Mouse (Mus musculus): ENCODE results near the gene Snx14. TPM values are rescaled to one million over a fixed set of nuclear protein-coding genes. Genes with fewer than 3 reads are reported as not detected.
"Not testable (repeated sequence)": the region's sequence is repeated elsewhere in the genome, so short reads cannot be mapped to it uniquely, and the experiment has no call there.

Gene Snx14
- 21.6 and 23.4 TPM in 2 replicates for polyA plus RNA-seq (2015; fragmentation: Nextera tagmentation; extraction: Ambion mirVana)

GRCm38 (mm10) chr9:88438555-88439237 is at the start of gene Snx14:
Gene Snx14 (minus strand): TSS chr9:88438958.
- H3K4me2 ChIP-seq = peak within 1 kb of the TSS; percentile 93
- under 1% methylated on average over 62 of the region's 62 CpGs for WGBS

GRCm38 (mm10) chr9:88484531-88484930 is 45.8 kb upstream of the Snx14 start:
- no peaks in the 10 kb centered on the region for H3K36me3 ChIP-seq (ENCODE audit: poor library complexity, severe bottlenecking)
- no peak overlapping the region for H3K4me3 ChIP-seq
- no peak overlapping the region for H3K27ac ChIP-seq
- no peak overlapping the region for H3K4me2 ChIP-seq
- 62% methylated on average over 6 of the region's 6 CpGs for WGBS
- H3K9me3 ChIP-seq (replicated peaks) = no peaks in the 10 kb centered on the region
- no peaks in the 10 kb centered on the region for H3K27me3 ChIP-seq
- peaks cover 19% of the 10 kb centered on the region for H3K4me1 ChIP-seq
- no peak overlapping the region for H3K9ac ChIP-seq
- no peak for ATAC-seq

More at GRCm38 (mm10) chr9:88438555-88439237, at the start of gene Snx14:
- Histone ChIP-seq H3K27me3 (no peaks in the 10 kb centered on the region), H3K9ac (peak within 1 kb of the TSS; percentile 84), H3K4me3 (peak within 1 kb of the TSS; percentile 71), H3K36me3 (ENCODE audit: poor library complexity, severe bottlenecking) (no peaks in the 10 kb centered on the region), H3K9me3 (replicated peaks) (no peaks in the 10 kb centered on the region), H3K4me1 (peaks cover 20% of the 10 kb centered on the region), H3K27ac (peak within 1 kb of the TSS; percentile 83)
- peak; percentile 98 for ATAC-seq

GRCm38 (mm10) chr9:88482829-88483396 is 44.2 kb upstream of the Snx14 start:
- no peaks in the 10 kb centered on the region for H3K27me3 ChIP-seq
- H3K9me3 ChIP-seq (replicated peaks) = no peaks in the 10 kb centered on the region
- peak overlapping the region; percentile 62 for H3K4me2 ChIP-seq
- H3K27ac ChIP-seq = peak overlapping the region; percentile 100
- H3K4me3 ChIP-seq = peak overlapping the region; percentile 99
- ATAC-seq = no peak
- H3K4me1 ChIP-seq = peaks cover 25% of the 10 kb centered on the region
- H3K36me3 ChIP-seq (ENCODE audit: poor library complexity, severe bottlenecking) = no peaks in the 10 kb centered on the region
- WGBS = under 1% methylated on average over 25 of the region's 52 CpGs
- peak overlapping the region; percentile 85 for H3K9ac ChIP-seq

GRCm38 (mm10) chr9:88482230-88482828 is 43.6 kb upstream of the Snx14 start, which contains the start of gene Syncrip:
Gene Syncrip (minus strand): TSS chr9:88482574.
- ATAC-seq = peak; percentile 93
- not testable (repeated sequence) for H3K36me3 ChIP-seq (ENCODE audit: poor library complexity, severe bottlenecking); H3K9me3 ChIP-seq (replicated peaks); H3K27me3 ChIP-seq
- peak within 1 kb of the TSS; percentile 70 for H3K4me2 ChIP-seq
- H3K4me1 ChIP-seq = peaks cover 31% of the 10 kb centered on the region
- peak within 1 kb of the TSS; percentile 99 for H3K9ac ChIP-seq
- H3K4me3 ChIP-seq = peak within 1 kb of the TSS; percentile 99
- H3K27ac ChIP-seq = peak within 1 kb of the TSS; percentile 100
- under 1% methylated on average over 42 of the region's 68 CpGs for WGBS

- no peaks in the 10 kb centered on the region for H3K9me3 ChIP-seq (replicated peaks)
- peaks cover 31% of the 10 kb centered on the region for H3K4me1 ChIP-seq
- no peaks in the 10 kb centered on the region for H3K27me3 ChIP-seq
- 0% methylated on average over 28 of the region's 43 CpGs for WGBS
- H3K4me2 ChIP-seq = peak overlapping the region; percentile 70
- H3K9ac ChIP-seq = peak overlapping the region; percentile 99
- no peak; the same call in 1 of the 2 replicates for ATAC-seq
- H3K36me3 ChIP-seq (ENCODE audit: poor library complexity, severe bottlenecking) = peaks cover 9% of the 10 kb centered on the region
- peak overlapping the region; percentile 99 for H3K4me3 ChIP-seq
- H3K27ac ChIP-seq = peak overlapping the region; percentile 100
Observed at GRCm38 (mm10) chr9:88481791-88482160, 43.0 kb upstream of the Snx14 start.

- Histone ChIP-seq H3K27me3 (no peaks in the 10 kb centered on the region), H3K9ac (peak overlapping the region; percentile 99), H3K4me2 (peak overlapping the region; percentile 70), H3K4me1 (peaks cover 31% of the 10 kb centered on the region), H3K27ac (peak overlapping the region; percentile 100), H3K4me3 (peak overlapping the region; percentile 99), H3K9me3 (replicated peaks) (no peaks in the 10 kb centered on the region), H3K36me3 (ENCODE audit: poor library complexity, severe bottlenecking) (peaks cover 14% of the 10 kb centered on the region)
- no peak; the same call in 1 of the 2 replicates for ATAC-seq
- WGBS = under 1% methylated on average over 54 of the region's 78 CpGs
Observed at GRCm38 (mm10) chr9:88481061-88481790, 42.5 kb upstream of the Snx14 start.

DNA sequence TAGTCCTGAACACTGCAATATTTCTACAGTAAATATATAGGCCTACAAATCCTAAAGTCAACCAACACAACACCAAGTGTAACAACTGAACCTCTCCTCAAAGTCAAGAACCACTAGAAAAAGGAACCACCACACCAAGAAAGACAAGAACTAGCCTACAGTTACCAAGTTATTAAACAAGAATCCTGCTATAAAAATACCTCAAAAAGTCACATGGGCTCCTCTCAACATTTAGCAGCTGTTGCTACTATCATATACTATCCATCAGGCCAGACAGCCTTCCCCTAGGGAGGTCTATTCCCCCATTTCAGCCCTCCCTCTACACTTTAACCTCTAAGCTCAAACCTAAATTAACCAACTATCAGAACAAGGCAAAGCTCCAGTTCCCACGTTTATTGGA is 41.4 kb upstream of the Snx14 start:
- WGBS = 18% methylated on average over 1 of the region's 1 CpGs
- Histone ChIP-seq H3K9me3 (replicated peaks) (no peaks in the 10 kb centered on the region), H3K4me2 (peak overlapping the region; percentile 70), H3K4me1 (peaks cover 31% of the 10 kb centered on the region), H3K27me3 (no peaks in the 10 kb centered on the region), H3K9ac (peak overlapping the region; percentile 99), H3K27ac (no peak overlapping the region), H3K4me3 (peak overlapping the region; percentile 99), H3K36me3 (ENCODE audit: poor library complexity, severe bottlenecking) (peaks cover 20% of the 10 kb centered on the region)
- no peak for ATAC-seq

GRCm38 (mm10) chr9:88476138-88476537 is 37.4 kb upstream of the Snx14 start:
- H3K4me3 ChIP-seq = no peak overlapping the region
- peaks cover 50% of the 10 kb centered on the region for H3K36me3 ChIP-seq (ENCODE audit: poor library complexity, severe bottlenecking)
- no peak overlapping the region for H3K4me2 ChIP-seq
- peaks cover 20% of the 10 kb centered on the region for H3K4me1 ChIP-seq
- H3K27me3 ChIP-seq = no peaks in the 10 kb centered on the region
- H3K9me3 ChIP-seq (replicated peaks) = no peaks in the 10 kb centered on the region
- no peak overlapping the region for H3K27ac ChIP-seq
- WGBS = 21% methylated on average over 1 of the region's 1 CpGs
- H3K9ac ChIP-seq = no peak overlapping the region
- no peak for ATAC-seq

DNA sequence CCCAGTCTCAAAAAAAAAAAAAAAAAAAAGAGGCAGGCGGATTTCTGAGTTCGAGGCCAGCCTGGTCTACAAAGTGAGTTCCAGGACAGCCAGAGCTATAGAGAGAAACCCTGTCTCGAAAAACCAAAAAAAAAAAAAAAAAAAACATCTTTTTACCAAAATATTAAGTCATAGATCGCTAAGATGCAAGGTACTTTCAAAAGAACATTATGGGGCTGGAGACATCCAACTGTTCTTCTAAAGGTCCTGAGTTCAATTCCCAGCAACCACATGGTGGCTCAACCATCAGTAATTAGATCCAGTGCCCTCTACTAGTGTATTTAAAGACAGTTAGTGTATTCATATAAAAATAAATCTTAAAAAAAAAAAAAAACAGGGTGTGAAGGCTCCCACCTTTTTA is 22.3 kb upstream of the Snx14 start:
- 94% methylated on average over 4 of the region's 4 CpGs for WGBS
- H3K36me3 ChIP-seq (ENCODE audit: poor library complexity, severe bottlenecking) = peaks cover 55% of the 10 kb centered on the region
- not testable (repeated sequence) for H3K27ac ChIP-seq; H3K4me3 ChIP-seq; H3K9ac ChIP-seq; H3K9me3 ChIP-seq (replicated peaks); ATAC-seq; H3K27me3 ChIP-seq; H3K4me1 ChIP-seq; H3K4me2 ChIP-seq

DNA sequence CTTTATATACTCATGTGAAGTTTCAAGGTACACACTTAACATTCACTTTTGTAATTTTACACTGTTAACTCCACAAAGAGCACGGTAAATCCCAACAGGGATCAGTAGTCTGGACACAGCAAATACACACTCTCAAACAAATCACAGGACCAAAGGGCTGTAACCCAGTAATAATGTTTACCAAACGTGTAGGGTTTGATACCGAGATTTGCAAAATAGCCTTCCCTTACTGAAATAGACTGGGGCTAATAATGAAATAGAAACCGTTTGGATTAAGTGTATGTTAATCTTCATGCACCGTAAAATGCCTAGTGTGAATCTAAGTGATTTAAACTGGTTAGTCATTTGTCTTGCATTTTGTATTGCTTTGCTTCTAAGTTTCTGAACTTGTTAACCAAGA is 1.2 kb upstream of the Snx14 start:
- Histone ChIP-seq H3K36me3 (ENCODE audit: poor library complexity, severe bottlenecking) (peaks cover 7% of the 10 kb centered on the region), H3K27ac (no peak overlapping the region), H3K4me3 (no peak overlapping the region), H3K4me1 (peaks cover 20% of the 10 kb centered on the region), H3K27me3 (no peaks in the 10 kb centered on the region), H3K9ac (no peak overlapping the region), H3K9me3 (replicated peaks) (no peaks in the 10 kb centered on the region), H3K4me2 (no peak overlapping the region)
- ATAC-seq = no peak
- 28% methylated on average over 5 of the region's 5 CpGs for WGBS

DNA sequence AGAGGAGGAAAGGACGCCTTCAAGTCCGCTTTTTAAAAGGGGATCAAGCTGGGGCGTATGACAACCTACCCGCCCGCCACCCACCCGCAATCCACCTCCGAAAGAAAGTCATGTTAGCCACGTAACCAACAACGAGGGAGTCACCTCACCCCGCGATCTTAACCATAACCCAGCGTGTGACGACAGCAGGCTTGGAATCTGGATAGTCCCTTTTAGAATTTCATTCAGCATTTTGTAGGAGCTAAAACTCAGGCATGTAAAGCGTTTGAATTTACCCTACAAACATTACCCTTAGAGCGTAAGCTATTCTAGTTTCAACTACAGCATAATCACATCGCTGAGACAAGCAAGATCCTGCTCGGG is 461 bp upstream of the Snx14 start:
- H3K27me3 ChIP-seq = no peaks in the 10 kb centered on the region
- ATAC-seq = no peak; the same call in 1 of the 2 replicates
- peaks cover 20% of the 10 kb centered on the region for H3K4me1 ChIP-seq
- peak overlapping the region; percentile 93 for H3K4me2 ChIP-seq
- peak overlapping the region; percentile 84 for H3K9ac ChIP-seq
- no peaks in the 10 kb centered on the region for H3K9me3 ChIP-seq (replicated peaks)
- peak overlapping the region; percentile 83 for H3K27ac ChIP-seq
- peak overlapping the region; percentile 71 for H3K4me3 ChIP-seq
- under 1% methylated on average over 17 of the region's 17 CpGs for WGBS
- H3K36me3 ChIP-seq (ENCODE audit: poor library complexity, severe bottlenecking) = peaks cover under 1% of the 10 kb centered on the region; the same call in 1 of the 2 replicates

DNA sequence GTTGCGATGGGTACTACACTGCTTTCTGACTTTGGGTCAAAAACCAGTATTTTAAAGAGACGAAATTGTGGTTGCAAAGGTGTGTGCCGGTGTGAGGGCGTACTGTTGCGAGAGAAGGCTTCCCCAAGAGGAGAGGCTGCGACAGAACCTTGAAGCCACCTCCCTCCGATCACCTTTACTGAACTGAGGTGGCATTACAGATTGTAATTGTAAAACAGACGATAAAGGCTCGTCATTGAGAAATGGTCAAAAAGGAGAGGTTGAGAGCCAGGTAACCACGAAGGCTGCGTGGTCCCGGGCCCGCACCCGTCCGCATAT is 562 bp downstream of the Snx14 start:
- WGBS = 3% methylated on average over 15 of the region's 15 CpGs
- no peak for ATAC-seq
- Histone ChIP-seq H3K36me3 (ENCODE audit: poor library complexity, severe bottlenecking) (no peaks in the 10 kb centered on the region), H3K9ac (peak overlapping the region; percentile 84), H3K4me1 (peaks cover 20% of the 10 kb centered on the region), H3K4me3 (peak overlapping the region; percentile 71), H3K9me3 (replicated peaks) (no peaks in the 10 kb centered on the region), H3K27me3 (no peaks in the 10 kb centered on the region), H3K4me2 (peak overlapping the region; percentile 93), H3K27ac (peak overlapping the region; percentile 83)

Measured in forebrain, embryonic 13.5 days (tissue).